Mouse (Mus musculus) lung, adult 2 months (tissue): ENCODE measurements around the gene Pcx. TPM values are rescaled to one million over a fixed set of nuclear protein-coding genes. Genes with fewer than 3 reads are reported as not detected.

Experiments used
- DNase-seq: peaks from one replicate; pipeline ENCODE4 v3.0.0; 2022
- H3K4me1 ChIP-seq: fragments of 200-500 bp; 2 replicates; pipeline ENCODE4 v1.6.1; 2011; ENCODE audit warnings: low read length; ENCODE audit not compliant: control insufficient read depth, insufficient read depth
- H3K4me3 ChIP-seq: fragments of 200-500 bp; replicated peaks from 2 replicates; pipeline ENCODE3; 2011; ENCODE audit warnings: low read depth, mild to moderate bottlenecking, control low read depth, low read length; ENCODE audit errors: extremely low read depth
- CTCF ChIP-seq: fragments of 200-500 bp; IDR thresholded peaks from 2 replicates; pipeline ENCODE4 v1.5.1; 2011; ENCODE audit warnings: mild to moderate bottlenecking, low read length, control low read depth; ENCODE audit not compliant: insufficient read depth
- POLR2A ChIP-seq: fragments of 200-500 bp; IDR thresholded peaks from 2 replicates; pipeline ENCODE4 v1.6.1; 2011; ENCODE audit warnings: low read depth, mild to moderate bottlenecking, control low read depth, low read length, borderline replicate concordance; ENCODE audit errors: extremely low read depth
- WGBS: fragments of 180-500 bp; shearing (Covaris S2); methylation state at CpG from one replicate; pipeline ENCODE4 v1.1.7; 2018; 5-methylcytosine and 5-hydroxymethylcytosine counted together
- polyA plus RNA-seq: library from polyadenylated mRNA; depleted of rRNA; stranded (reverse); fragments of >200 nt; gene quantifications from 2 replicates; pipeline ENCODE4 v1.2.3, GENCODE M21; 2012

Gene Pcx
- polyA plus RNA-seq, 1 experiment: 52.7 TPM

DNA sequence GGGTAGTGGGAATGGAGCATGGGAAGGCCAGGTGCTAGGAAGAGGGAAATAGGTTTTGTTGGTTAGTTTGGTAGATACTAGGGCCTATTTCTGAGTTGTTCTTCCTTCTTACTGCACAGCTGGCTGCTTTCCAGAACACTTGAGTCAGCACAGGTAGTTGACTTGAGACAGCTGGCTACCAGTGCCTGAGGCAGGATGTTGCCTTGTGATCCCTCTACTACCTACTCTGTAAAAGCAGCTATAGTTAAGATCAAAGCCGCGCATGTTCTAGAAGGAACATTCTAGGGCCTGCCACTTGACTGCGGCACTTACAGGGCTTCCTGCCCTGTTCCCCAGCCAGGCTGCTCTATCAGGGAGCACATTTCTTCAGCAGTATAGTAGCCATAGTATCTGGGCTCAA is 79.8 kb downstream of the Pcx start:
- WGBS: 70% methylated on average over 3 of the region's 3 CpGs
- Histone ChIP-seq H3K4me1 (no peaks in the 10 kb centered on the region), H3K4me3 (no peak overlapping the region)
- TF ChIP-seq POLR2A (no peak), CTCF (no peak)
- no peak for DNase-seq

DNA sequence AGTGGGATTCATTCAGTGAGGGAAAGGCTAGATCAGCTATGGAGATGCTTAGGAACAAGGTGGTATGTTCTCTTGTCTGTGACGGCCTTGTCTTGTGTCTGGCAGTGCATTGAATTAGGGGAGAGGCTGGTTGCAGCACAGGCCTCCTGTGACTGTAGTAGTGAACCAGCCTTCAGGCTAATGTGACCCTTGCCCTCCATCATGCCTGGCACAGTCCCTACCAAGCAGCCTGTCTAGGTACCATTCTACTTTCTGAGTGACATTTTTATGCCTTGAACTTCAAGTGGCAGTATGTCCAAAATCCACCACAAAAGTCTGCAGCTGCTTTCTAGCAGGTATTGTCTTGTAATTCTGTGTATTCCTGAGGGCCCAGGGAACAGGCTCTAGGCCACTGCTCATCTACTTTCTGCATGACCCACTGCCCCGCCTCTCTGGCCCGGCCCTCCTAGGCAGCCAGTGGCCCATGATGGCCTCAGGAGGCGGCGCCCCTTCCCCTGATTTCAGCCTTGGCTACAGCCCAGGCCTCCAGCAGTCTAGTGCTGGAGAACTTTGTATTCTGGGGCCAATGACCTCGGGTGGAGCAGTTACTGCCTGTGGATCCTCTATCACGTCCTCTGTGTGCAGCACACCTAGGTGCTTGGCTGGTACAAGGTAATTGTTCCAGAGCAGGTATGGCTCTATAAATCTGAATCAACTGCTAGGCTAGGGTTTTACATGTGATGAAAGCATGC is 83.7 kb downstream of the Pcx start:
- Histone ChIP-seq H3K4me3 (no peak overlapping the region), H3K4me1 (no peaks in the 10 kb centered on the region)
- 57% methylated on average over 7 of the region's 7 CpGs for WGBS
- TF ChIP-seq CTCF (no peak), POLR2A (no peak)
- DNase-seq: no peak

GRCm38 (mm10) chr19:4596071-4596470 is 85.8 kb downstream of the Pcx start:
- 41% methylated on average over 2 of the region's 2 CpGs for WGBS
- Histone ChIP-seq H3K4me3 (no peak overlapping the region), H3K4me1 (no peaks in the 10 kb centered on the region)
- TF ChIP-seq CTCF (no peak), POLR2A (no peak)
- DNase-seq: no peak

DNA sequence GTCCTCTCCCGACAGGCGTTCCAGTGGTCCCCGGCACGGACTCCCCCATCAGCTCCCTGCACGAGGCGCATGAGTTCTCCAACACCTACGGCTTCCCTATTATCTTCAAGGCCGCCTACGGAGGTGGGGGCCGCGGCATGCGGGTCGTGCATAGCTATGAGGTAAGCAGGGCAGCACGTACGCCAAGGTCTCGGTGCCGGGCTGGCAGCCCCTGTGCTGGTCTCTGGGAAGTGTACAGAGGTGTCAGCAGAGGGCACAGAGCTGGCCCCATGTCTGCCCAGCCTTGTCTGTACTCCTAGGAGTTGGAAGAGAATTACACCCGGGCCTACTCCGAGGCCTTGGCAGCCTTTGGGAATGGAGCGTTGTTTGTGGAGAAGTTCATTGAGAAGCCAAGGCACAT is 92.2 kb downstream of the Pcx start:
- DNase-seq: no peak
- WGBS: 89% methylated on average over 20 of the region's 20 CpGs

GRCm38 (mm10) chr19:4603801-4604723 is 93.8 kb downstream of the Pcx start:
- peak; percentile 52 for DNase-seq
- Histone ChIP-seq H3K4me3 (no peak overlapping the region), H3K4me1 (no peaks in the 10 kb centered on the region)
- TF ChIP-seq POLR2A (no peak), CTCF (peak; percentile 60)
- WGBS: 39% methylated on average over 24 of the region's 24 CpGs

More for the DNA sequence above, 92.2 kb downstream of the Pcx start:
- TF ChIP-seq CTCF: no peak
- no peak for TF ChIP-seq POLR2A
- Histone ChIP-seq H3K4me3 (no peak overlapping the region), H3K4me1 (no peaks in the 10 kb centered on the region)

GRCm38 (mm10) chr19:4605654-4606053 is 95.4 kb downstream of the Pcx start:
- H3K4me1 ChIP-seq: no peaks in the 10 kb centered on the region
- no peak overlapping the region for H3K4me3 ChIP-seq
- 70% methylated on average over 4 of the region's 4 CpGs for WGBS
- TF ChIP-seq CTCF (no peak), POLR2A (no peak)
- no peak for DNase-seq

DNA sequence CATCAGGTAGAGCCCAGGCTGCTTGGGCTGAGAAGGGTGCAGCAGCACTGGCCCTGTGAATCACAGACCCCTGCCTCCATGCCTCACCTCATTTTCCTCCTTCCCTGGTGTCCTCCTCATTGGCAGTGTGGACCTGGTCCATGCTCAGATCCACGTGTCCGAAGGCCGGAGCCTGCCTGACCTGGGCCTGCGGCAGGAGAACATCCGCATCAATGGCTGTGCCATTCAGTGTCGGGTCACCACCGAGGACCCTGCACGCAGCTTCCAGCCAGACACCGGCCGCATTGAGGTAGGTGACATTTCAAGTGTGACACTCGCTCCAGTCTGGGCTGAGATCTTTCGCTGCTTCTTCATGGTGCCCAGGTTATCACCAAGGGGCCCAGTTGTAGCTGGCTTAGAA is 97.1 kb downstream of the Pcx start:
- Histone ChIP-seq H3K4me3 (no peak overlapping the region), H3K4me1 (no peaks in the 10 kb centered on the region)
- no peak for DNase-seq
- WGBS: 91% methylated on average over 12 of the region's 12 CpGs
- TF ChIP-seq POLR2A: no peak
- no peak for TF ChIP-seq CTCF

DNA sequence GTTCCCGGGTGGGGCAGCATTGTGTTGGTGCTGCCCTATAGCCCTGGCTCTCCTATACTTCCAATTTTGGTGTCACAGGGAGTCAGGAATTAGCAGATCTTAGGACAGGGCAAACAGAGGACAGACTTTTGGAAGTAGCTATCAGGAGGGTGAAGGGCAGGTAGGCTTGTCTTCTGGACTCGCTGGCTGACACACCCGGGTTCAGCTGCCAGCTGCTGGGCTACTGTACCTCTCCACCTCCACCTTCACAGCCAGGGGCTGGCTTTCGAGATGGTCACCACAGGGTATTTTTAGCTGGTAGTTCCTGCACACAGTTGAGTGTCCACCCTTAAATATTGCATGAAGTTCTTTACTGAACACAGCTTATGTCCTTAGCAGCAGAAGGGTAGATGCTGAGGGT is 98.2 kb downstream of the Pcx start:
- H3K4me1 ChIP-seq: no peaks in the 10 kb centered on the region
- no peak overlapping the region for H3K4me3 ChIP-seq
- DNase-seq: no peak
- TF ChIP-seq CTCF (no peak), POLR2A (no peak)
- 80% methylated on average over 4 of the region's 4 CpGs for WGBS

DNA sequence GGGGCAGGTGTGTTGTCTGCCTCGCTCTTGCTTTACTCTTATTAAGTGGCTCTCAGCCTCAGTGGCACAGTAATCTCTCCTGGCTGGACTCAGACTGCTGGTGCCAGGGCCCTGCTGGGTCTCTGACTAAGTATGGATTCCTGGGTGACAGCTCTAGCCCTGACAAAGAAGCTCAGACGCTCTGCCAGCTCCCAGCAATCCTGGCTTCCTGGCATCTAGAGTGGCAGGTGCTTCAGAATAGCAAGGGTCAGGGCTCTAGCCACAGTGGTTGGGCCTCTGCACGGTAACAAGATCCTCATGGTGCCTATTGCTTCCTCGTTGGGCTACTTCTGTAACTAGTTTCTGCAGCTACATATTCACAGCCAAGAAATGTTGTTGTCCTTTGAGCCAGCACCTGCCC is 99.8 kb downstream of the Pcx start:
- DNase-seq: no peak
- TF ChIP-seq POLR2A (no peak), CTCF (no peak)
- H3K4me1 ChIP-seq: no peaks in the 10 kb centered on the region
- H3K4me3 ChIP-seq: no peak overlapping the region
- WGBS: 48% methylated on average over 4 of the region's 4 CpGs
